Mouse (Mus musculus) adrenal gland, adult 8-10 months (tissue): ENCODE results near the gene Cadps. TPM values are rescaled to one million over a fixed set of nuclear protein-coding genes. Genes with fewer than 3 reads are reported as not detected.

Source experiments
- DNase-seq: peaks from one replicate; pipeline ENCODE4 v3.0.0; 2022
- total RNA-seq, 4 experiments: library from RNA; stranded (reverse); gene quantifications; 2 replicates each; pipeline ENCODE4 v1.2.4; 2022

Gene Cadps
- total RNA-seq, 4 experiments from 2014 or later, result 12.6 to 20.3 (median 16.3) TPM

DNA sequence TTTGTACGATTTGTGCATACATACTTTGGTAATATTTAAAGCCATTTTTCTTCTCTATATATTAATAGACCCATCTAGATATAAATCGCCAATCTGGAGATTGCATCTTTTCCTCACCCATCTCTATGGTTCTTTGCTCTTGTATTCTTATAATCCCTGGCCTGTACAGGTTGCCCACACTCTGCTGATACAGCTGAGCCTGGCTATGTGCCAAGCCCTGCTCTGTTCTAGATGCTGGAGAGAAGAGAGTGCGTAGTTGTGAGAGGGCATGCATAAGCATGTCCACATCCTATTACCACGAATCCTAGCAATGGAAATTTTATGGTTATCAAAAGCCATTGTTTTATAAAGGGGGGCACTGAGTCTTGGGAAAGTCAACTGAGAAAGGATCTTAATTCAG lies 360.7 kb downstream of the Cadps start:
- no peak for DNase-seq

DNA sequence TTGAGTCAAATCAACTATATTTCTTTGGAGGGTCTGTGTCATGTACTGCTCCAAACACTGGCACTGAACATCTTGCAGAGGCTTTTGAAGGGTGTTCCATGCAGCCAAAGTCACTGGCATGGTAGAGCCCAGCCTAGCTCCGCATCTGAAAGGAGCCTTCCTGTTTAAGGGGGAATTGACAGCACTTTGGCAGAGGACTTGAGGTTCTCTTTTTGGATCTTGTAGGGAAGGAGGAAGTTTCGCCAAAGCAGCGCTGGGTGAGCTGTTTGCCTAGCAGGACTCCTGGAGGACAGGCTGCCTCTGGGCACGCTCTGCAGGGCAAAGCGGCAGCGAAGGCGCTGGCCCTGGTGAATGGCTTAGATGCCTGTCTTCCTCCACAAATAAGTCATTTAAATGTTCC lies 363.2 kb downstream of the Cadps start:
- DNase-seq, result no peak

DNA sequence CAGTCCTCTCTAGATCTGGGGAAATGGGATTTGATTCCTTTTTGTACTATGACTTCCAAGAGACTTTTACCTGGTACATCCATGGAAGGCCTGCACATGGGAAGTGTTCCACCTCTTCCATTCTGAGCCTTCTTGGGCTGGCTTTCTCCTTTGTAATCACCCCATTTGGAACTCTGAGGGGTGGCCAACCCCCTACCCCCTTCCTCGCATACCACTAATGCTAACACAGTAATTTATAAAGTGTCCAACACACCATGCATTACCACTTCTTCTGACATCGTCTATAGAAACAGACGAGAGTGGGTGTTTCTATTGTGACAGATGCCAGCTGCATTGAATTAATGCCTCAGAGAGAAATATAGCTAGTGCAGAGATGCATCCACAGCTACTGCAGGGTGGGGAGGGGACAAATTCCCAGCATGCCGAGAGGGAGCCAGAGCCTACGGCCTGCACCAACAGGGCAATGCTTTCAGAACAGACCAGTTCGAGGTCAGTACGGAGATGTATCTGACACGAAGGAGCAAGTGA lies 367.8 kb downstream of the Cadps start:
- no peak for DNase-seq

DNA sequence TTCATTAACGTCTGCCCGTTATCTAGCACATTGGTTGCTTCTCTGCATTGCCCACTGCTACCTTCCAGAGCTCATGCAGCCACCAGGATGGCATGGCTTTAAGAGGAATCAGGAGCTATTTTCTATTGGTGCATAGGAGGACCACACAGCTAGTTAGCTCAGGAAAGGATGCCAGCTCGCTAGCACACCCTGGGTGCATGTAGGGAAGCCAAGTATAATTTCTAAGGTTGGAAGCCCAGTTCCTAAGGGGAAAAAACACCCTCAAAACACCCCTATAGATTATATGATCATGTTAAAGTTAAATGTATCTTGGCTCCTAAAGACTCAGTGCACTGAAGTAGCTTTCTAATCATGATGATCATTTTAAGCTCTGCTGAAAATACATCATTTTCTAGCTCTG lies 372.1 kb downstream of the Cadps start:
- no peak for DNase-seq

DNA sequence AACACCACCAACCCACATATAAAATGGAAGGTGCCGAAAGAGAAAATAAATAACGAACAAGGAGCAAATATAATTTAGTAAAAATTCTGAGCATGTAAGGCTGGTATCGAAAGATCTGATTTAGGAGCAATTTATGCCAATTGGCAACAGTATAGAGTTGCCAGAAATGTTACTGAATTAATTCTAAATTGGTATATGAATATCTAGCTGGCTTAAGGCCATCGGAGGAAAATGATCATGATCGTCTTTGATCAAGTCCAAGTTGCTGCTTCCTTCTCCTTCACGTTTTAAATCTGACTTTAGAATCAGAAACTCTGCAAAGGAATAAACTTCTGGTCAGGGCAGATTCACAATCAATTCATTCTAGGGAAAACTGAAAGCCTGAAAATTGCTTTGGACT lies 374.0 kb downstream of the Cadps start:
- DNase-seq, result no peak

DNA sequence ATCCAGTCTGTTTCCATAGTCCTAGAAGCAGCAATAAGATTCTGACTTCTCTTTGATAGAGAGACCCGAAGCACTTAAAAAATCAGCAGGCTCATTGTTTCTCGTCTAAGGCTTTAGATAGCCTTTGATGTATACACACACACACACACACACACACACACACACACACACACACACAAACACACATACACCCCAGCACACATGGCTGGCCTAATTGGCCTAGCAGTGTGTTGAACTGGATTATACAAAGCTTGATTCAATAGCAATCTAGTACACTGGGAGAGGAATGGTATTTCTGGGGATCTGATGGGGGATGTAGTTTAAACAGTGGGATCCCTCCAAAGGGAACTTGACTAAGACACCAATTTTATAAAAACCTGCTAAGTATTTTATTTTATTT lies 381.9 kb downstream of the Cadps start:
- DNase-seq, result no peak

DNA sequence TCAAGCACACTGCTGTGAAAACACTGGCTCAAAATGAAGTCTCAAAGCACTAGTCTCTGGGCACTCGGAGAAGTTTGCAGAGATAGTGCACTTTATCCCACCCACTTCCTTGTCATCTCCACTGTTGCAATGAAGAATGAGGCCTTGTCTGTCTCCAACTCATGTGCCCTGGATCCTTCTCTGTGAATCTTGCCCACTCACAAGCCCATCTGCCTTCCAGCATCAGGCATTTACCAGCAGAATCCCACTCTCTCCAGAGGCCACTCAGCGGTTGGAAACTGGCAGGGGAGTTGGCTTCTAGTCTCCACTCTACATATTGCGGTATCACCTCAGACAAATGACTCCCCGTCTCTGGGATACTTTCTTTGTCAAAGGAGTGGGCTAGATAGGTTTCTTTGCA lies 384.9 kb downstream of the Cadps start:
- DNase-seq, result no peak

DNA sequence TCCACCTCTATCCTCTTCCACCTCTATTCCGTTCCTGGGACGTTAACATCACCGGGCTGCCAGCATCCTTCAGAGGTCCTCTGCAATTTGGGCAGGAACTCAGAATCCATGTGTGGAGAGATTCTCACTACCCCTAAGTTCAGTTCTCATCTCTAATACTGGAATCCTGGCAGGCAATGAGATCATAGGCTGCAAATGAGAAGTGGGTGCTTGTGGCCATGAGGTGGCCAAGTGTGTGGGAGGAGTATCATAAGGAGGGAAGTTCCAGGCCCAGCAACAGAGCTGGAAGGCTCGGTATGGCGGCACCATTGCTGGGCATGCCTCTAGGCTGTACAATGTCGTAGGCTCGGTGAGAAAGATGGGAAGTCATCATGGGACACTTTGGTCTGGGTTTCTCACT lies 385.5 kb downstream of the Cadps start:
- no peak for DNase-seq

DNA sequence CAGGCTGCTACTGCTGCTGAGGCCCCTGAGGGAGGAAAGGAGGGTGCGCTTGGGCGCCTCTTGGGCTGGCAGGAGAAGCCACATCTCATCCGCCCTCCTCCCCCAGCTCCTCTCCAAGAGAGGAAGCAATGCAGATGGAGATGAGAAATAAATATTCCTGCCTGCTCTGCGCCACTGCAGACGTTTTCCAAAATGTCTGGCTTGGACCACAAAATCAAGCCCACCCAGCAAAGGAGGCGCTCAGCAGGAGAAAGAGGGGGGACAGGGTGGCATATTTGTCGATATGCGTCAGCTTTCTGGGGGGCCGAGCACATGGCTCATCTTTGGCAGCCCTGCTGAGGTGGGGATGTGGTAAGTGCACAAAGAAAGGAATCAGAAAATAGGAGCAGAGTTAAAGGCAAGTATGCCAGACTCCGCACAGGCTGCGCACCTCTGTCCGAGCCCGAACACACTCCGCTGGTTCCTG lies 385.9 kb downstream of the Cadps start:
- no peak for DNase-seq

DNA sequence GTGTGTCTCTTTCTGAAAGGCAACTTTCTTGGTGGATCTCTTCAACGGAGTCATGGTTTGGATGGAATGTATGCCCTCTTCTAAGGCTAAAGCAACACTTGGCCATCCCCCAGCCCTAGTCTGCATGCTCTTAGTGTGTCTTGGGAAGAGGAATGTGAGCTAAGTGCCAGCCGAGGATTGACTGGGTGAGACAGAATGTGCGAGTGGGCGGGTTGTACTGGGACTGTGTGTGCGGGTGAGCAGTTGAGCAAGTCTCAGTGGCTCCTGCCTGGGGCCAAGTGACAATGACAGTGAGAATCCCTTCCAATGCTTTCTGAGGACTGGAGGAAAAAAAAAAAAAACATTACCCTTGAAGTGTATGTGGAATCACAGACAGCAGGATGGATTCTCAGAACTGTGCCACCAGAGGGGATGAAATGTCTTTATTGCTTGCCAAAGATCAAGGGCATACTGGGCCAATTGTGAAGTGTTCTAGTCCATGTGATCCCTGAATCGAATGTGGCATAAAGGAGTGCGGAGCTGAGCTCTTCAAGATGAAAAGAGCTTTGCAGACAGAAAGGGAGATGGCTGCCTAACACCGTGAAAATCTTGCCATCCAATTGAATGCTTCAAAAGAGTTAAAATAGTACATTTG lies 394.7 kb downstream of the Cadps start:
- DNase-seq, result no peak

DNA sequence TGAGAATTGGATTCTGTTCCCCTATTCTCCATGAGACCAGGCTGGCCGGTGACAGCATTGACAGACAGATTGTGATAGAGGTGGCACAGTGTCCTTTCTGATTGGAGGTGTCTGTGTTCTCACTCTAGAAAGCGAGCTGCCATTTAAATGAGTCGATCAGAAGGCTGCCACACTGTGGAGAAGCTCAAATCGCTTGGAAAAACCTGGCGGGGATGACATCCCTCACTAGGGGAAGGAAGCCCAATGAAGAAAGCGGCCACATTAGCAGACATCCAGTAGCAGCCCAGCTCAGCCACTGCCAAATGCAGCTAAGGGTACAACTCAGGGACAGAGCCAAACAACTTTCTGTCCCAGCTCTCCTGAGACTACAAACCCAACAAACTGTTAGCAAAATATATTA lies 397.6 kb downstream of the Cadps start:
- DNase-seq, result no peak

DNA sequence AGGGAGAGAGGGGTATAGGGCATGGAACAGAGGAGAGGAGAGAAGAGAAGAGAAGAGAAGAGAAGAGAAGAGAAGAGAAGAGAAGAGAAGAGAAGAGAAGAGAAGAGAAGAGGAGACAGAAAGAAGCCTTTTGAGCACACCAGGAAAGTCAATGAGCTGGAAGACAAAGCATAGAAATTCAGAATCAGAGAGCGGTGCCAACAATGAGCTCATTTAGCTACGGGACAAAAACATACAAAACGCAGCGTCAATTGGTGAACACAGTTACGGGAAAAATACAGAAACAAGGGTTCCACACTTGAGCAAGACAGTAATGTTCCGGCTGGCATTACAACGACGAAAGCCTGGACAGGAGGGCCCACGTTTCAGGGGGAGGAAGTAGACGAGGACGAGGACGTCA lies 412.6 kb downstream of the Cadps start:
- DNase-seq, result no peak

DNA sequence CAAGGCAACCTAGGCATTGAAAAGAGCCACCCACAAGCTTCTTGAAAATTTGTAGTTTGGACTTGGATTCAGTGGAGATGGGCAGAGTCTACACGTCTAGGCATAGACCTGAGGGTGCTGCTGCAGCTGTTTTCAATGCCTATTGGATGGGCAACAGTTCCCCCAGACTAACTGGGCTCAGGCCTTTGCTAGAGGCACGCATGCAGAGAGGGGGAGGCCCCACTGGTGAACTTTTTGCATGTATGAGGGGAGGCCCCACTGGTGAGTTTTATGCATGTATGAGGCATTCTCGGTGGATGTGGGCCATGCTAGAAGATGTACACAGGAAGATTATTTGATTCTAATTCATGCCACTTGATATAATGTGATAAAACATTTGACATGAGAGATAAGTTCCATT lies 413.1 kb downstream of the Cadps start:
- DNase-seq, result no peak

DNA sequence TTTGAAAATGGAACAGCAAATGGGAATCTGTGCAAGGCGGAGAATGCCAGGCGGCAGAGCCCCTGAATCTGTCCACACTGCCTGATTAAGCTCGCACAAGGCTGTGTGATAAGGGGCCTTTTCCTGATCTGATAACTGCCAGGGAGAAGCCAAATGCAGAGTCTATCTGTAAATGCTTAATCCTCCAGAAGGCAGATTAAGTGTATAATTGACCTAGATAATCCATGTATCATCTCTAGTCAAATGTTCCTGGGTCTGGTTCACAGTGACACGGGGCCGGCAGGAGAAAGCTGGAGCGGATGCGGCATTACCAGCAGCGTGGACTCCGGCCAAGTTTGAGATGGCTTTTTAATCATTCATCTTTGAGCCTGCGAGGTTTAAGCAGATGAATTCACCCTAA lies 416.3 kb downstream of the Cadps start:
- DNase-seq, result peak; percentile 3

DNA sequence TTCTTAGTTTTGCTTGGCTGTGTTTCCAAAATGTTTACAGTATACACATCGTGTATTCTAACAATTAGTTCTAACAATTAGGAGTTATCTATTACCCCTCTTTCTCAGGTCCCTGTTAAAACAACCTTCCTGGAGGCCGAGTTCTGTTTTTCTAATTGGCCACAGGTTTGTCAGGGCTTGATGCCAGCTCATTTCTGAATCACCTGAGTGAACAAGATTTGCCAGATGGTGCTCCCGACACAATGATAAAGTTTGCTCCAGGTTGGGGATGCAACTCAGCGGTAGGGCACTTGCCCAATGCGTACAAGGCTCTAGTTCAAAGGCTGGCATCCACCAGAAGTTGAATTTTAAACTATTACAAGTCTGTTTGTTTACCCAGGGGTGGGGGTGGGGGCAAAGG lies 417.7 kb downstream of the Cadps start:
- DNase-seq, result no peak

DNA sequence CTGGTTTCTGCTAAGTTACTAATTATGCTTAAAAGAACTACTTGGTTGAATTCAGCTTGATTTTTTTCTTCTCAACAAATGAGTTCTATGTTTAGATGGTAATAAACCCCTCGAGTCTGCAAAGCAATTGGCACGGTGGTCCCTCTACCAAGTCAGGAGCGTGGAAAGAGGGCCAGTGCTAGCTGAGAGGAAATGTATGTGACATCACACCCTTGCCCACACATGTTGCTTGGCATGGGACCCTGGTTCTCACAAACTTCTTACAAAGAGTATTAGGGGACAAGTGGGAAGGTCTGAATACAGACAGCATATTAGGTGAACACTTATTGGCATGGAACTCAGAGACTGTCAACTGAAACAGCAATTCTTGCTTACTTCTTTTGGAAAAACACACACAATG lies 418.2 kb downstream of the Cadps start:
- no peak for DNase-seq

DNA sequence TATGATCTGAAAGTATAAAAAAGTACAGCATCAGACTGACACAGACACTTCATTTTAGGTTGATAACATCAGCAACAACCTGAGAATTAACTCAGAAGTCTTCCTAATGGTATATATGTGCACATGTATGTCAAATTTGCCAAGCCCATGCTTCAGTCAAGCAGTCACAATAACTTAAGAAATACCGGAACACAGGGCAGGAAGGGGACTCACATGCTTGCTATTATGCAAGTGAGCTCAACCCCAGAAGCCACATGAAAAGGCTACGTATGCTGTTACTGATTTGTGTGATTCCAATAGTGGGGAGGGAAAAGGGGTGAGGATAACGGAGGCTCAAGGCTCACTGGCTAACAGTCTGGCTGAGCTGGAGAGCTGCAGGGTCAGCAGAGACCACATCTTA lies 418.8 kb downstream of the Cadps start:
- no peak for DNase-seq

DNA sequence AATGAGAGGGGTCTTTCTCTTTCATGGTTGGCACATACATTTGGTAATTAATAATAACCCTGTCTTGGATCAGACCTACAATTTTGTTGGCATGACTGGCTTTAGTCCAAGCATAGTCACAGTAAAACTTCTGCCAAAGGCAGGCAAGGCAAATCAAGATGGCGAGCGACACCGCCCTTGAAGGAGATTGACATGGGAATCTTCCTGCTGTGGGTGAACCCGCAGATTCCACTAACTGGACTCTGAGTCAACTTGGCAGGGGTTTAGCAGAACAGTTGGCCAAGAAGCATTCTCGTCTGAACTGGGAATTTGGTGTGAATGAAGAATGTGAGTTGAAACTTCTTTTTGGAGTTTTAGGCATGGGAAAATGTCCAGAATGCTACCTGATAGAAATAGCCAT lies 422.8 kb downstream of the Cadps start:
- no peak for DNase-seq

DNA sequence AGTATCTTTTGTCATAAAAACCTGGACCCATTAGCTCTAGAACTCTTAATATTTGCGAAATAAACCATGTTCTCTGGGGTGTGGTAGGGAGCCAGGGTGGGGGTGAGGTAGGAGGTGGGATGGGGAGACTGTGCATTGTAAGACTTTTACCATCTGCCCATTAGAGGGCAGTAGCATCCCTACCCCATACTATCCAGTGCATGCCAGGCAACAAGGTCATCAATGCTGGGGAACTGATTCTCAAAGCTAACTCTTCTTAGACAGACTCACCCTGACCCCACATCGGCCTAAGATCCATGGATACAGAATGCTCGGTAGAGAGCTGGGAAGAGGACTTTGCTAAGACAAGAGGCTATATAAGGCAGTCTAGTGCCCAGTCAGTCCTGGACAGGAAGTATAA lies 425.3 kb downstream of the Cadps start:
- DNase-seq, result no peak

DNA sequence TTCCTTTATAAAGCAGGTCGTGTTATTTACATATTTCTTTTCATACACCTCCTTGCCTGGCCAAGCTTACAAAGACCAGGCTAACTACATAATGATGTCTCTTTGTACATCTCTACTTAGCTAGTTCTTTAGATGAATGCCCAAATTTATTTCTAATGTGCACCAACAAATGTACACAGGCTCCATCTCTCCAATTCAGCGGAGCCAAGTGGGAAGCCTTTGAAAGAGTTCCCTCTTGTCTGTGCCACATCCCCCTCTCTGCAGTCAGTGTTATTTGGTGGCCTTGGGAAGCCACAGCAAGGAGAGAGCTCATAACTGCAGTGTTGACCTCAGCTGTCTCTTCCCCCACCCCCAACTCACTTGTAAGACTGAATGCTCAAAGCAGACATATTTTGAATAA lies 428.6 kb downstream of the Cadps start:
- DNase-seq, result no peak

DNA sequence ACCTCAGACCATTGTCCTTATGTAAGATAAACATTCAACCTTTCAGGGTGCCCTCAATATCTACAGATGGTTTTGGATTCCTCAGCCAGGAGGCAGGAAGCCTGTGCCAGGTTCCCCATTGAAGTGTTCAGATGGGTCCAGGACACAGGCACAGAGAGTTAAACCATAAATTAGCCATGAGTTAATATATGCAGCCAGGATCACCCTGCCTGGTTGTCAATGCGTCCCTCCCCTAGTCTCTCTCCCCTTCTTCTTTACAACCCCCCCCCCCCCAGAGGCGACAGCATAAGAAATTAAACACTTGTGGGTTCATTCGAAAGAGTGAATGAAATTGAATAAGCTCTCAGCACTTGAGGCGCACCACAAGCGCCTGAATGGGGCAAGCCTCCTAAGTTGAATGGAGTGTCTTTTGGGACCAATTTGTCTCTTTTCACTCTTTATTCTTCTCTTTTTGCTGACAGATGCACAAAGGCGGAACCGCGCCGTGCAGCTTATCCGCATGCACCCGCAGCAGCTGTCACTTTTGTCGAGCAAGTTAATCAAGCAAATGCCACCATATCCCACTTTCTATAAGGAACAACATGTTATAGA lies 429.5 kb downstream of the Cadps start:
- no peak for DNase-seq

DNA sequence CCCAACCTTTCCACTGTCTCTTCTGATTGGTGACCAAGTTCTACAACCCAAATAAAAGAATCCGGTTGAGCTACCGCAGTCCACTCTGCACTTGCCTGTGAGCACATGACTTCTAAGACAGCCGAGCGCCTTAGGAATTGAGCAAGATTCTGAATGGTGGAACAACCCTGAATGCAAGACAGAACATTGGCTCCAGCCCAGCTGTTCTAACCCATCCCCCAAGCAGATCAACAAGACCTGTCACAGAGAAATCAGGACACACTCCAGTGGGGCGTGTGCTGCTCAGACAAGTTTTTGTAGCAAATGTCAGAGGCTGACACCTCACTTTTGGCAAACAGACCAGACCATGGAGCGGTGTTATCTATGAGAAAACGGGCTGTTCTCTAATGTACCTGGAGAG lies 431.7 kb downstream of the Cadps start:
- DNase-seq, result no peak

DNA sequence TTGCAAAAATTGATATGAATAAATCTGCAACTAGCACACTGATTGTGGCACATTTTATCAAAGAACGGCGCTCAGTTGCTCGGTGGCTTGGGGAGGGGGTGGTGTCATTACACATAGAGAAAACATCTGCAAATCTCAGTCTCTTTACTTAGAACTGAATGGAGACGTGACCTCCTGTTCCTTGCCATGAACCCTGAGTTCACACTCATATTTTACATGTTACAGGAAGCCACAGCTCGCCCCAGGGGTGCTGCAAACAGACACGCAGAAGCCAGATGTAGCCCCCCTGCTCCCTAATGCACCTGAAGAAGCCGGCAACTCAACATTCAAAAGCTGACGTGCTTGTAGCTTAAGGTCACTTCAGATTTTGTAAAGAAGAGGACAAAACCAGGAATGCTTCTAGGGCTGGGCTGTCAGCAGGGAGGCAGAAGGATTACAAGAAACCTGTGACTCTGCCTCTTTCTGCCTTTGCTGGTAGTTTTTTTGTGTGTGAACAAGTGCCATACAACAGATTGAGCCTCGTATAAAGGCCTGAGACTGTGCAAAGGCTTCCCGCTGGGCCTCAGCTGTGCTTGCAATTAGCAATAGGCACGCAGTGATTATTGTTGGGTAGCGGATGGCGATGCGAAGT lies 434.0 kb downstream of the Cadps start:
- DNase-seq, result no peak

DNA sequence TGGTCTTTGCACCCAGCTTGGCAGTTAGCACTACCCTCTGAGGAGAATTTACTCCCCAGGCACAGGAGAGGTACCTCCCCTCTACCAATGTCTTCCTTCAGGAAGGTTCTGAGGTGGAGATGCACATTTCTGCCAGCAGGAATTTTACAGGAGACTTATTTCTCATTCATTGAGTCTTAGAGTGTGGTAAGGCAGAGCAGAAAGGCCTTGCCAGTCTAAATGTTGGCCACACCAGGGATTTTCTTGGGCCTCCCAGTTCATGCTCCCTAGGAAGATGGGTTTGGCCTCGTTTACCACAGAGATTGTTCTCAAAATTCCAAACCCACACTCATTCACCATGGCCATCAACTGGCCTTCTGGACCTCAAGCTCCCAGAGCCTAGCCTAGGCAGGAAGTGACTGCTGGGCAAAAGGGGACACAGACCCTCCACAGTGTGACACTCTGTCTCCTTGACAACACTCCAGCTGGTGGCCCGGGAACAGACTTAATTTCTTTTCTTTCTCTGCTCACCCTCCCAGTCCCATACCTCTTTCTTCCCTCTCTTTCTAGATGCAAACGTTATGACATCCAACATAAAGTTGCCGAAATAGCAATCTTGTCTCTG lies 434.6 kb downstream of the Cadps start:
- DNase-seq, result no peak
